Mouse (Mus musculus) ES-Bruce4 (cell line): ENCODE measurements around the gene Col12a1.

Source experiments
- CTCF ChIP-seq: IDR thresholded peaks from one replicate; pipeline ENCODE4 v1.8.1; 2011; ENCODE audit warnings: low read depth, low read length
- POLR2A ChIP-seq: IDR thresholded peaks from one replicate; pipeline ENCODE4 v1.8.1; 2011; ENCODE audit warnings: low read length; ENCODE audit not compliant: insufficient read depth

DNA sequence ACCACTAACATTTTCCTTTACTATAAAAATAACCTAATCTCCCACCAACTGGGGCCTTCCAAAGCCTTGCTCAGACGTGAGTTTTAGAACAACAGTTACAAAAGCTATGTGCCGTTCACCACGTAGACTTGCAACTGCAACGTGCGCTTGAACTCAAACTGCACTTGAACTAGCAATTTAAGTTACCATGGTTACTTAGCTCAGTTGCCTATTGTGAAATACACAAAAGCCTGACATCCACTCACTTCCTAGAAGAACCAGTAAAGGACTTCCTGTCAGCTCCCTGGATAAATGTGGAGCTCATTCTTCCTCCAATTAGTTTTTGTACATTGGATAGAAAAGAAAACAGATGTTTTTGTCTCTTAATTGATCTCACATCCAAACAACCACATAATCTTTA is 112.9 kb downstream of the Col12a1 start:
- TF ChIP-seq CTCF (no peak), POLR2A (no peak)
